Mouse (Mus musculus): ENCODE measurements at regions not wholly inside any gene's neighbourhood (a gene's known extent, or its start where the extent isn't known, plus 50 kb on each side); places are given as distances from the start of the nearest gene placed in this dataset.
A peak's percentile ranks its signal among the peaks of the same experiment; 100 is the strongest.

- DNase-seq (ENCODE audit: low read depth), result peak; percentile 1
Observed at GRCm38 (mm10) chr4:35417866-35418265, 191.9 kb upstream of the C9orf72 start.

GRCm38 (mm10) chr4:35413488-35413887, 187.5 kb upstream of the C9orf72 start:
- DNase-seq (ENCODE audit: low read depth), result no peak

GRCm38 (mm10) chr4:35405301-35406006, 179.5 kb upstream of the C9orf72 start:
- DNase-seq (ENCODE audit: low read depth), result no peak

- no peak for DNase-seq (ENCODE audit: low read depth)
Observed at GRCm38 (mm10) chr4:35404068-35404467, 178.1 kb upstream of the C9orf72 start.

- DNase-seq (ENCODE audit: low read depth), result no peak
Observed at GRCm38 (mm10) chr4:35403594-35403993, 177.6 kb upstream of the C9orf72 start.

- no peak for DNase-seq (ENCODE audit: low read depth)
Observed at GRCm38 (mm10) chr4:35402376-35403133, 176.6 kb upstream of the C9orf72 start.

GRCm38 (mm10) chr4:35401783-35402182, 175.8 kb upstream of the C9orf72 start:
- DNase-seq (ENCODE audit: low read depth), result no peak

- DNase-seq (ENCODE audit: low read depth), result no peak
Observed at GRCm38 (mm10) chr4:35400511-35400910, 174.5 kb upstream of the C9orf72 start.

- no peak for DNase-seq (ENCODE audit: low read depth)
Observed at GRCm38 (mm10) chr4:35395583-35395877, 169.6 kb upstream of the C9orf72 start.

GRCm38 (mm10) chr4:35394821-35395582, 169.0 kb upstream of the C9orf72 start:
- no peak for DNase-seq (ENCODE audit: low read depth)

- no peak for DNase-seq (ENCODE audit: low read depth)
Observed at GRCm38 (mm10) chr4:35375791-35376190, 149.8 kb upstream of the C9orf72 start.

GRCm38 (mm10) chr4:35373213-35373860, 147.4 kb upstream of the C9orf72 start:
- DNase-seq (ENCODE audit: low read depth), result no peak

GRCm38 (mm10) chr4:35372528-35373212, 146.7 kb upstream of the C9orf72 start:
- DNase-seq (ENCODE audit: low read depth), result peak; percentile 36

GRCm38 (mm10) chr4:35364161-35364560, 138.2 kb upstream of the C9orf72 start:
- no peak for DNase-seq (ENCODE audit: low read depth)

- no peak for DNase-seq (ENCODE audit: low read depth)
Observed at GRCm38 (mm10) chr4:35362176-35362575, 136.2 kb upstream of the C9orf72 start.

GRCm38 (mm10) chr4:35359376-35359775, 133.4 kb upstream of the C9orf72 start:
- no peak for DNase-seq (ENCODE audit: low read depth)

- no peak for DNase-seq (ENCODE audit: low read depth)
Observed at GRCm38 (mm10) chr4:35356904-35357563, 131.1 kb upstream of the C9orf72 start.

GRCm38 (mm10) chr4:35356051-35356450, 130.1 kb upstream of the C9orf72 start:
- DNase-seq (ENCODE audit: low read depth), result no peak

GRCm38 (mm10) chr4:35354046-35354445, 128.1 kb upstream of the C9orf72 start:
- DNase-seq (ENCODE audit: low read depth), result no peak

- DNase-seq (ENCODE audit: low read depth), result no peak
Observed at GRCm38 (mm10) chr4:35352606-35353005, 126.6 kb upstream of the C9orf72 start.

GRCm38 (mm10) chr4:35350465-35350864, 124.5 kb upstream of the C9orf72 start:
- DNase-seq (ENCODE audit: low read depth), result no peak
